Mouse (Mus musculus): ENCODE results near the gene Tom1l1.

The Tom1l1 gene

DNA sequence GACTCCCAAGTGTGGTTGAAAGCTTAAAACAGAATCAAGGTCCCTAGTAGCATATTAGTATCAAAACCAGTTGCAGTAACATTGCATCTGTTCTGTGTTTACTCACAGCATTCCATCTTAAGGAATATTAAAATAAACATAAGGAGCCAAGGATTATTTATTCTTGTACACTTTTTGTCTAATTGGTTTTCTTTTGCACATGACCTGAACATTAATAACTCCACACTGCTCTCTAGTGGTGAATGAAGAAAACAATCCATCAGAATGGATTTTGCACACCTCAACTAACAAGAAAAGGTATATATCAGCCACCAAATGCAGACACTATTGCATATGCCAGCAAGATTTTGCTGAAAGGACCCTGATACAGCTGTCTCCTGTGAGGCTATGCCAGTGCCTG lies 71.7 kb downstream of the Tom1l1 start:
- peak; percentile 51 for DNase-seq (ENCODE audit: low spot score)

DNA sequence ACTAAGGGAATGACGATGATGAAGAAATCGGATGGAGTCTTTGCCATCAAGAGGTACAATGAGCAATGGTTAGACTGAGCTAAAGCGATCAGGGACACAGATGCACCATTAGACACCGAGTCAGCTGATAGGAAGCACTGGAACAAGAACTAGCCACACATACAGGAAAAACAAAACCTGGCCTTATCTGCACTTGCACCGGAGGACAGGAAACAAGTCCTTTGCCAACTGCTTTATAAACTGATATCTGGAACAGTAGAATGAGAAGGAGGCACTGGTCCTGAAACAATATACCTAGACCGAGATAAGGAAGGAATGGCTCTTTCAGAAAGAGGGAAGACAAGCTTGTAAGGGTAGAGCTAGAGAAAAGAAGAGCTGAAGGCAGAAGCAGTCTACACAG lies 73.4 kb downstream of the Tom1l1 start:
- DNase-seq (ENCODE audit: low spot score), result no peak

- DNase-seq (ENCODE audit: low spot score), result peak; percentile 17
Measured at GRCm38 (mm10) chr11:90612118-90612517, 76.0 kb downstream of the Tom1l1 start.

DNA sequence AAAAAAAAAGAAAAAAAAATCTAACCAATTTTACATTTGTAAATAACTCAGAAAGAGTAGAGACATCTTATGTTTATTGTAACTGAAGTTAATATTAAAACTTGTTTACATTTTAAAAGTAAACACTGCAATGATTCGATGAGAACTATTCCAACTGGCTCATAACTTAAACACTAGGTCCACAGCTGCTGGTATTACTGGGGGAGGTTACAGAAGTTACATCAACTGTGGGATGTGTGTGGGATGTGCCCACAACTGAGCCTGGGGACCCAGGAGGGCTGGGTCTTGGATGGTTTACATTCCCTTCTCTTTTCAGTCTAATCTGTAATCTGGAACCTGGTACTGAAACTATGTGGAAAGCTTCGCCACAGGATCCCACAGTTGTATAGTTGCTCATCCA lies 85.1 kb downstream of the Tom1l1 start:
- DNase-seq (ENCODE audit: low spot score), result no peak

- no peak for DNase-seq (ENCODE audit: low spot score)
Measured at GRCm38 (mm10) chr11:90595826-90596225, 92.3 kb downstream of the Tom1l1 start.
